Mouse (Mus musculus) lung, embryonic 16.5 days (tissue): ENCODE data around the gene Rnf220. TPM values are rescaled to one million over a fixed set of nuclear protein-coding genes. Genes with fewer than 3 reads are reported as not detected.
A peak's percentile ranks its signal among the peaks of the same experiment; 100 is the strongest.

ENCODE experiments used
- ATAC-seq: fragments of 200-750 bp; cut with Nextera tagmentation; 2 replicates; pipeline ENCODE4 v1.8.0; 2017; ENCODE audit warnings: low read depth, mild to moderate bottlenecking, moderate library complexity
- H3K27ac ChIP-seq: fragments of 300-500 bp; sonication (generic); 2 replicates; pipeline ENCODE4 v1.5.1; 2014; ENCODE audit warnings: mild to moderate bottlenecking, control low read depth, low read length
- H3K27me3 ChIP-seq: fragments of 300-500 bp; sonication (generic); 2 replicates; pipeline ENCODE4 v1.6.1; 2014; ENCODE audit warnings: low read depth, low read length, mixed read lengths; ENCODE audit not compliant: control insufficient read depth, insufficient read depth
- H3K36me3 ChIP-seq: fragments of 300-500 bp; sonication (generic); 2 replicates; pipeline ENCODE4 v1.6.1; 2014; ENCODE audit warnings: low read length; ENCODE audit not compliant: control insufficient read depth, insufficient read depth
- H3K4me1 ChIP-seq: fragments of 300-500 bp; sonication (generic); replicated peaks from 2 replicates; pipeline ENCODE4 v1.6.1; 2014; ENCODE audit warnings: low read length, mixed read lengths; ENCODE audit not compliant: control insufficient read depth, insufficient read depth
- H3K4me2 ChIP-seq: fragments of 300-500 bp; sonication (generic); 2 replicates; pipeline ENCODE4 v1.6.1; 2014; ENCODE audit warnings: low read depth, low read length, control low read depth
- H3K4me3 ChIP-seq: fragments of 300-500 bp; sonication (generic); 2 replicates; pipeline ENCODE4 v1.5.1; 2014; ENCODE audit warnings: mild to moderate bottlenecking, low read length, control low read depth
- H3K9ac ChIP-seq: fragments of 300-500 bp; sonication (generic); 2 replicates; pipeline ENCODE4 v1.6.1; 2014; ENCODE audit warnings: low read length, control low read depth
- H3K9me3 ChIP-seq: fragments of 300-500 bp; sonication (generic); 2 replicates; pipeline ENCODE4 v1.6.1; 2016; ENCODE audit warnings: low read length; ENCODE audit not compliant: control insufficient read depth
- WGBS: fragments of 180-500 bp; shearing (Covaris S2); extraction: QIAGEN DNeasy Blood & Tissue Kit; methylation state at CpG from one replicate; pipeline ENCODE4 v1.1.7; 2014; 5-methylcytosine and 5-hydroxymethylcytosine counted together
- polyA plus RNA-seq: library from polyadenylated mRNA; unstranded; fragments of >200 nt; fragmentation: Nextera tagmentation; extraction: Ambion mirVana; gene quantifications from 2 replicates; pipeline ENCODE4 v1.2.1, GENCODE M21; 2015

Rnf220 gene
- polyA plus RNA-seq, 1 experiment from 2014 or later = 61.5 TPM

GRCm38 (mm10) chr4:117231208-117231607 is 265.6 kb downstream of the Rnf220 start:
- no peaks in the 10 kb centered on the region for H3K9me3 ChIP-seq
- no peaks in the 10 kb centered on the region for H3K36me3 ChIP-seq
- no peaks in the 10 kb centered on the region for H3K27me3 ChIP-seq
- no peak overlapping the region for H3K4me2 ChIP-seq
- no peak for ATAC-seq
- WGBS = 82% methylated on average over 2 of the region's 2 CpGs
- H3K4me3 ChIP-seq = no peak overlapping the region
- H3K27ac ChIP-seq = no peak overlapping the region
- no peak overlapping the region for H3K9ac ChIP-seq
- H3K4me1 ChIP-seq = peaks cover 9% of the 10 kb centered on the region

- H3K9ac ChIP-seq = no peak overlapping the region
- 57% methylated on average over 10 of the region's 10 CpGs for WGBS
- no peaks in the 10 kb centered on the region for H3K9me3 ChIP-seq
- peaks cover 1% of the 10 kb centered on the region for H3K4me1 ChIP-seq
- H3K4me2 ChIP-seq = no peak overlapping the region
- no peak overlapping the region for H3K27ac ChIP-seq
- ATAC-seq = no peak
- H3K36me3 ChIP-seq = no peaks in the 10 kb centered on the region
- H3K27me3 ChIP-seq = no peaks in the 10 kb centered on the region
- no peak overlapping the region for H3K4me3 ChIP-seq
Observed at GRCm38 (mm10) chr4:117230331-117230730, 266.5 kb downstream of the Rnf220 start.

- ATAC-seq = 0 out of 2 replicates have a peak, but pooled peaks have one; percentile 31
- Histone ChIP-seq H3K4me1 (no peaks in the 10 kb centered on the region), H3K4me3 (no peak overlapping the region), H3K4me2 (peak overlapping the region; percentile 18), H3K27ac (no peak overlapping the region), H3K27me3 (no peaks in the 10 kb centered on the region), H3K9me3 (no peaks in the 10 kb centered on the region), H3K9ac (0 out of 2 replicates have a peak overlapping the region, but pooled peaks have one; percentile 17), H3K36me3 (no peaks in the 10 kb centered on the region)
- WGBS = 45% methylated on average over 15 of the region's 15 CpGs
Observed at GRCm38 (mm10) chr4:117229590-117229989, 267.3 kb downstream of the Rnf220 start.

GRCm38 (mm10) chr4:117225250-117225649 is 271.6 kb downstream of the Rnf220 start:
- no peak overlapping the region for H3K4me2 ChIP-seq
- H3K4me3 ChIP-seq = no peak overlapping the region
- no peak overlapping the region for H3K27ac ChIP-seq
- no peak for ATAC-seq
- no peaks in the 10 kb centered on the region for H3K9me3 ChIP-seq
- H3K4me1 ChIP-seq = no peaks in the 10 kb centered on the region
- no peaks in the 10 kb centered on the region for H3K36me3 ChIP-seq
- no peaks in the 10 kb centered on the region for H3K27me3 ChIP-seq
- no peak overlapping the region for H3K9ac ChIP-seq

GRCm38 (mm10) chr4:117224122-117224521 is 272.7 kb downstream of the Rnf220 start:
- WGBS = 74% methylated on average over 8 of the region's 8 CpGs
- H3K4me2 ChIP-seq = no peak overlapping the region
- H3K4me3 ChIP-seq = no peak overlapping the region
- H3K27ac ChIP-seq = no peak overlapping the region
- H3K4me1 ChIP-seq = peaks cover 2% of the 10 kb centered on the region; the same call in 1 of the 2 replicates
- no peaks in the 10 kb centered on the region for H3K27me3 ChIP-seq
- H3K36me3 ChIP-seq = no peaks in the 10 kb centered on the region
- ATAC-seq = no peak
- no peak overlapping the region for H3K9ac ChIP-seq
- H3K9me3 ChIP-seq = no peaks in the 10 kb centered on the region

GRCm38 (mm10) chr4:117223001-117223400 is 273.9 kb downstream of the Rnf220 start:
- ATAC-seq = no peak
- Histone ChIP-seq H3K4me2 (no peak overlapping the region), H3K9me3 (no peaks in the 10 kb centered on the region), H3K27ac (no peak overlapping the region), H3K4me3 (no peak overlapping the region), H3K4me1 (peaks cover 2% of the 10 kb centered on the region; the same call in 1 of the 2 replicates), H3K36me3 (no peaks in the 10 kb centered on the region), H3K27me3 (no peaks in the 10 kb centered on the region), H3K9ac (no peak overlapping the region)
- 38% methylated on average over 5 of the region's 5 CpGs for WGBS

GRCm38 (mm10) chr4:117221836-117222235 is 275.0 kb downstream of the Rnf220 start:
- H3K27ac ChIP-seq = no peak overlapping the region
- 77% methylated on average over 9 of the region's 9 CpGs for WGBS
- no peak for ATAC-seq

More at GRCm38 (mm10) chr4:117221836-117222235, 275.0 kb downstream of the Rnf220 start:
- Histone ChIP-seq H3K9ac (no peak overlapping the region), H3K4me1 (peaks cover 2% of the 10 kb centered on the region; the same call in 1 of the 2 replicates), H3K9me3 (no peaks in the 10 kb centered on the region), H3K27me3 (no peaks in the 10 kb centered on the region), H3K4me2 (no peak overlapping the region), H3K36me3 (no peaks in the 10 kb centered on the region), H3K4me3 (no peak overlapping the region)

Other genes with a start within 250 kb of the Rnf220 start
- gene Tmem53, start 245.1 kb downstream of the Rnf220 start, polyA plus RNA-seq = 19.9 and 25.3 TPM in 2 replicates
- 2.0 and 3.6 TPM in 2 replicates for gene Armh1, start 244.9 kb downstream of the Rnf220 start, polyA plus RNA-seq
- gene Eri3, start 53.3 kb upstream of the Rnf220 start, polyA plus RNA-seq = 120 and 127 TPM in 2 replicates
- gene Dmap1, start 185.2 kb upstream of the Rnf220 start, polyA plus RNA-seq = 56.1 and 57.3 TPM in 2 replicates
- not detected in 2 replicates for gene Gm12845, start 227.4 kb upstream of the Rnf220 start, polyA plus RNA-seq